Mouse (Mus musculus) lung, embryonic 15.5 days (tissue): ENCODE measurements around the gene Gm13272. TPM values are rescaled to one million over a fixed set of nuclear protein-coding genes. Genes with fewer than 3 reads are reported as not detected.
"Not testable (repeated sequence)": the region's sequence is repeated elsewhere in the genome, so short reads cannot be mapped to it uniquely, and the experiment has no call there.

Experiments used
- ATAC-seq: fragments of 200-750 bp; cut with Nextera tagmentation; 2 replicates; pipeline ENCODE4 v1.8.0; 2017; ENCODE audit warnings: moderate number of reproducible peaks, borderline replicate concordance; ENCODE audit not compliant: low FRiP score, low TSS enrichment; ENCODE audit errors: extremely low read depth
- H3K27ac ChIP-seq: fragments of 300-500 bp; sonication (generic); 2 replicates; pipeline ENCODE4 v1.5.1; 2015; ENCODE audit warnings: moderate library complexity, mild to moderate bottlenecking, inconsistent platforms
- H3K27me3 ChIP-seq: fragments of 300-500 bp; sonication (generic); 2 replicates; pipeline ENCODE4 v1.6.1; 2015; ENCODE audit warnings: inconsistent platforms
- H3K36me3 ChIP-seq: fragments of 300-500 bp; sonication (generic); 2 replicates; pipeline ENCODE4 v1.6.1; 2015; ENCODE audit warnings: inconsistent platforms
- H3K4me1 ChIP-seq: fragments of 300-500 bp; sonication (generic); 2 replicates; pipeline ENCODE4 v1.6.1; 2015; ENCODE audit warnings: inconsistent platforms
- H3K4me2 ChIP-seq: fragments of 300-500 bp; sonication (generic); 2 replicates; pipeline ENCODE4 v1.6.1; 2015; ENCODE audit warnings: inconsistent platforms, mild to moderate bottlenecking, moderate library complexity
- H3K4me3 ChIP-seq: fragments of 300-500 bp; sonication (generic); 2 replicates; pipeline ENCODE4 v1.5.1; 2015; ENCODE audit warnings: mild to moderate bottlenecking, inconsistent platforms
- H3K9ac ChIP-seq: fragments of 300-500 bp; sonication (generic); 2 replicates; pipeline ENCODE4 v1.6.1; 2015; ENCODE audit warnings: inconsistent platforms
- H3K9me3 ChIP-seq: fragments of 300-500 bp; sonication (generic); 2 replicates; pipeline ENCODE4 v1.6.1; 2016; ENCODE audit warnings: inconsistent platforms
- WGBS: fragments of 180-500 bp; shearing (Covaris S2); methylation state at CpG from one replicate; pipeline ENCODE4 v1.1.7; 2015; 5-methylcytosine and 5-hydroxymethylcytosine counted together
- polyA plus RNA-seq: library from polyadenylated mRNA; unstranded; fragments of >200 nt; fragmentation: Nextera tagmentation; extraction: Ambion mirVana; gene quantifications from 2 replicates; pipeline ENCODE4 v1.2.1, GENCODE M21; 2015

The Gm13272 gene
- polyA plus RNA-seq, 1 experiment from 2014 or later, result 0.39 TPM

DNA sequence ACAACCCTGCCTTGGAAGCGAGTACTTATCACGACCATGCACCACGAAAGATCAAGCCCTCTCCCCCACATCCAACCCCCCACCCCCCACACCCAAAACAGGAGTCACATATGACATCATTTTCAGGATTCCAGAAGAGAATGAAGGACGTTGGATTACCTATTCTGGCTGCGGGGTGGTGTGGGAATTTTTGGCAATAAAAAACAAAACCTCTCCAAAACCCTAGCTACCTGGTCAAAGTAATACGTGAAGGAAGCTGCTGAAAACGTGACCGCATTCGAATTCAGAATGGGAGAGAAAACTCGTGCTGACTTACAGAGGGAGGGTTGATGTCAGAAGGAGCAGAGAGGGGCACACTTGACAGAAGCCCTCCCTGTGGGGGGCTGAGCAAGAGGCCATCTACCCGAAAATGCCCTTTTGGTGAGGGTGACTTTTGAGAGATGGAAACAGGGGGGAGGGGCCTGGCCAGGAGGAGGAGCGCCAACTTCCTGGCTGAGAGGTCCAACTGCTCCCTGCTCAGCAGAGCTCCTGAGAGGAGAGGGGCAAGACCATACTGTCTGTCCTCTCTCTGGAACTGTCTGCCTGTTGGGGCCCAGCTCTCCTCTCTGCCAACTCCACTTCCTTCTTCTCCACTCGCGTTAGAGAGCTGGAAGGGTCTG is 19.9 kb upstream of the Gm13272 start, which contains the start of gene Gm13283:
TSS of gene Gm13283 (plus strand) at position 510 of the 659 bp plus-strand sequence.
- not testable (repeated sequence) for H3K4me1 ChIP-seq, H3K27me3 ChIP-seq, H3K9me3 ChIP-seq, H3K36me3 ChIP-seq, ATAC-seq, H3K9ac ChIP-seq
- 21% methylated on average over 7 of the region's 14 CpGs for WGBS
- peak within 1 kb of the TSS; percentile 35 for H3K4me3 ChIP-seq
- H3K4me2 ChIP-seq, result peak within 1 kb of the TSS; percentile 50
- H3K27ac ChIP-seq, result peak within 1 kb of the TSS; percentile 75

DNA sequence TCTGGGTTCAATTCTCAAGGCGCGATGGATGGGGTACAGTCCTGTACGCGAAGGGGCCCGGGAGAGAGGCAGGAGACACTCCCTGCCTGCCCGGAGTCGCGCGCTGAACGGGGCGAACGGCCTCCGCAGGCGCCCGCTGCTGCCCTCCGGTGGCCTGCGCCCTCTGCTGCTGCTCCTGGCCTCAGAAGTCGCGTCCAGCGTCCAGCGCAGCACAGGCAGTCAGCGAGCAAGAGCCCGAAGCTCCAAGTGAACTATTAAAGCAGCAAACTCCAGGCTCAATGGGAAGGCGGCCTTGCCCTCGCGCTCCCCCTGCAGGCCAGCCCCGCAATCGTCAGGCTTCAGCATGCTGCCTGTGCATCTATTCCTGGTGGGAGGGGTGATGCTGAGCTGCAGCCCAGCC is 19.2 kb upstream of the Gm13272 start:
- not testable (repeated sequence) for H3K9ac ChIP-seq, ATAC-seq, H3K27me3 ChIP-seq, H3K4me1 ChIP-seq, H3K36me3 ChIP-seq, H3K9me3 ChIP-seq
- Histone ChIP-seq H3K4me3 (peak overlapping the region; percentile 35), H3K4me2 (peak overlapping the region; percentile 50), H3K27ac (peak overlapping the region; percentile 75)
- WGBS, result under 1% methylated on average over 22 of the region's 28 CpGs

DNA sequence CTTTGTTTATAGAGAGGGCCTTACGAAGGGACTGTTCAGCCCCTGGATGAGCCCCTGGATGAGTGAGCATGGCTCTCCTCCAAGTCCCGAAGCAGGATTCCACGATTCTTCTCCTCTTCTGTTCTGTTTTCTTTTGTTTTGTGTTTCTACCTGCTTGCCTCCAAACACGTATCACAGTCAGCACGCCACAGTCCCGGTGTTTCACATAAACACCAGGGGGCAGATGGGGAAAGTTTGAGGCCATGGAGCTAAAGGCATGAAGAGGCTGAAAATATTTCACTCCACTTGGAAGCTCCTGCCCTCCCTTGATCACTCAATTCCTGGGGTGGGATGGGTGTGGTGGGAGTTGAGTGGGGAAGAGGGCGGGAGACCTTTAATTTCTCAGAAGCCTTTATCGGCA is 17.9 kb upstream of the Gm13272 start:
- not testable (repeated sequence) for H3K9me3 ChIP-seq, ATAC-seq, H3K36me3 ChIP-seq, H3K4me2 ChIP-seq, H3K27me3 ChIP-seq, H3K9ac ChIP-seq, H3K27ac ChIP-seq, H3K4me1 ChIP-seq, H3K4me3 ChIP-seq
- WGBS, result 55% methylated on average over 6 of the region's 8 CpGs

DNA sequence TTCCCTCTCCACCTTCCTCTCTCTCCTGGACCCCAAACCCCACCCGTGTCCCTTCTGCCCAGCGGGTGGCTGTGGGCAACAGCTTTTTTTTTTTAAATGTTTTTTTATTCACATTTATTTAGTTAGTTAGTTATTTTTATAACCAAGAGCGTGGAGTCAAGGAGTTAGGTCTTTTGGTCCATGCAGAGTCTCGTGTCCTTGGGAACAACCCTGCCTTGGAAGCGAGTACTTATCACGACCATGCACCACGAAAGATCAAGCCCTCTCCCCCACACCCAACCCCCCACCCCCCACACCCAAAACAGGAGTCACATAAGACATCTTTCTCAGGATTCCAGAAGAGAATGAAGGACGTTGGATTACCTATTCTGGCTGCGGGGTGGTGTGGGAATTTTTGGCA is 17.3 kb upstream of the Gm13272 start:
- ATAC-seq, H3K9ac ChIP-seq, H3K4me2 ChIP-seq, H3K4me3 ChIP-seq, H3K27me3 ChIP-seq, H3K4me1 ChIP-seq, H3K36me3 ChIP-seq, H3K9me3 ChIP-seq, H3K27ac ChIP-seq: not testable (repeated sequence)
- WGBS, result 47% methylated on average over 9 of the region's 9 CpGs

DNA sequence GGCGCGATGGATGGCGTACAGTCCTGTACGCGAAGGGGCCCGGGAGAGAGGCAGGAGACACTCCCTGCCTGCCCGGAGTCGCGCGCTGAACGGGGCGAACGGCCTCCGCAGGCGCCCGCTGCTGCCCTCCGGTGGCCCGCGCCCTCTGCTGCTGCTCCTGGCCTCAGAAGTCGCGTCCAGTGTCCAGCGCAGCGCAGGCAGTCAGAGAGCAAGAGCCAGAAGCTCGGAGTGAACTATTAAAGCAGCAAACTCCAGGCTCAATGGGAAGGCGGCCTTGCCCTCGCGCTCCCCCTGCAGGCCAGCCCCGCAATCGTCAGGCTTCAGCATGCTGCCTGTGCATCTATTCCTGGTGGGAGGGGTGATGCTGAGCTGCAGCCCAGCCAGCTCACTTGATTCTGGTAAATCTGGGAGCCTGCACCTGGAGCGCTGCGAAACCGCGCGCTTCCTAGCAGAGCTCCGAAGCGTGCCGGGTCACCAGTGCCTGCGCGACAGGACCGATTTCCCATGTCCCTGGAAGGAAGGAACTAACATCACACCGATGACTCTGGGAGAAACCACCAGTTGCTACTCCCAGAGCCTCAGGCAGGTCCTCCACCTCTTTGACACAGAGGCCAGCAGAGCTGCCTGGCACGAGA is 16.1 kb upstream of the Gm13272 start:
- not testable (repeated sequence) for H3K9me3 ChIP-seq, H3K27me3 ChIP-seq, H3K36me3 ChIP-seq, H3K4me1 ChIP-seq, ATAC-seq
- Histone ChIP-seq H3K9ac (peak overlapping the region; percentile 27; the same call in 1 of the 2 replicates), H3K4me2 (peak overlapping the region; percentile 50), H3K4me3 (peak overlapping the region; percentile 31), H3K27ac (peak overlapping the region; percentile 77)
- WGBS, result 2% methylated on average over 41 of the region's 42 CpGs

DNA sequence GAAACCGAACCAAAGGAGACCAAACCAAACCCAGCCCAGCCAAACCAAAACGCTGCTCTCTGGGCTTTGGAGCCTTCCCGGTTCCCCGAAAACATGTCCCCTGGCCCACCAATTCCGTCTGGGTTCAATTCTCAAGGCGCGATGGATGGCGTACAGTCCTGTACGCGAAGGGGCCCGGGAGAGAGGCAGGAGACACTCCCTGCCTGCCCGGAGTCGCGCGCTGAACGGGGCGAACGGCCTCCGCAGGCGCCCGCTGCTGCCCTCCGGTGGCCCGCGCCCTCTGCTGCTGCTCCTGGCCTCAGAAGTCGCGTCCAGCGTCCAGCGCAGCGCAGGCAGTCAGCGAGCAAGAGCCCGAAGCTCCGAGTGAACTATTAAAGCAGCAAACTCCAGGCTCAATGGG is 6.1 kb upstream of the Gm13272 start, which contains the start of gene Gm13290:
TSS of gene Gm13290 (plus strand) at position 301 of the 400 bp plus-strand sequence.
- no CpG with 5 or more reads among the region's 32 CpGs for WGBS
- not testable (repeated sequence) for H3K27me3 ChIP-seq, H3K27ac ChIP-seq, H3K36me3 ChIP-seq, H3K9ac ChIP-seq, H3K4me1 ChIP-seq, H3K4me2 ChIP-seq, ATAC-seq, H3K4me3 ChIP-seq, H3K9me3 ChIP-seq

DNA sequence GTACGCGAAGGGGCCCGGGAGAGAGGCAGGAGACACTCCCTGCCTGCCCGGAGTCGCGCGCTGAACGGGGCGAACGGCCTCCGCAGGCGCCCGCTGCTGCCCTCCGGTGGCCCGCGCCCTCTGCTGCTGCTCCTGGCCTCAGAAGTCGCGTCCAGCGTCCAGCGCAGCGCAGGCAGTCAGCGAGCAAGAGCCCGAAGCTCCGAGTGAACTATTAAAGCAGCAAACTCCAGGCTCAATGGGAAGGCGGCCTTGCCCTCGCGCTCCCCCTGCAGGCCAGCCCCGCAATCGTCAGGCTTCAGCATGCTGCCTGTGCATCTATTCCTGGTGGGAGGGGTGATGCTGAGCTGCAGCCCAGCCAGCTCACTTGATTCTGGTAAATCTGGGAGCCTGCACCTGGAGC is 3.0 kb upstream of the Gm13272 start, which contains the start of gene Gm13289:
TSS of gene Gm13289 (plus strand) at position 301 of the 400 bp plus-strand sequence.
- not testable (repeated sequence) for H3K9ac ChIP-seq, H3K4me3 ChIP-seq, H3K27ac ChIP-seq, H3K4me2 ChIP-seq, ATAC-seq, H3K27me3 ChIP-seq, H3K4me1 ChIP-seq, H3K36me3 ChIP-seq, H3K9me3 ChIP-seq
- whole genome bisulfite sequencing, result no CpG with 5 or more reads among the region's 29 CpGs

DNA sequence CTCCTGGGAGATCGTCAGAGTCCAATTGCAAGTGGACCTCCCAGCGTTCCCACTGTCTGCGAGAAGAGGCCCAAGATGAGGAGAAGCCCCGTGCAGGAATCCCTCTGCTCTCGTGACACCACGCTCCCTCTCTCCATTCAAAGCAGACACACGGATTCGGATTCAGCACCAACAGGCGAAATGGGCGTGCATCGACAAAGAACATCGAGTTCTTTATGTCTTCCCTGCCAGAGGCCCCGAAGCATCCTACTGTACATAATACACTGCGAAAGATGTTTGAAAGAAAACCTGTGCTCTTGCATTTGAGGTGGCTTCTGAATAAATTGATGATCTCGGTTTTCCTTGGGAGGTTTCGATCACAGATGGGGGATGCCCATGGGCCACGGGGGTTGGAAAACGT is 670 bp downstream of the Gm13272 start:
- 50% methylated on average over 16 of the region's 18 CpGs for WGBS
- not testable (repeated sequence) for H3K4me1 ChIP-seq, H3K4me3 ChIP-seq, H3K9me3 ChIP-seq, ATAC-seq, H3K4me2 ChIP-seq, H3K36me3 ChIP-seq, H3K9ac ChIP-seq, H3K27ac ChIP-seq, H3K27me3 ChIP-seq

DNA sequence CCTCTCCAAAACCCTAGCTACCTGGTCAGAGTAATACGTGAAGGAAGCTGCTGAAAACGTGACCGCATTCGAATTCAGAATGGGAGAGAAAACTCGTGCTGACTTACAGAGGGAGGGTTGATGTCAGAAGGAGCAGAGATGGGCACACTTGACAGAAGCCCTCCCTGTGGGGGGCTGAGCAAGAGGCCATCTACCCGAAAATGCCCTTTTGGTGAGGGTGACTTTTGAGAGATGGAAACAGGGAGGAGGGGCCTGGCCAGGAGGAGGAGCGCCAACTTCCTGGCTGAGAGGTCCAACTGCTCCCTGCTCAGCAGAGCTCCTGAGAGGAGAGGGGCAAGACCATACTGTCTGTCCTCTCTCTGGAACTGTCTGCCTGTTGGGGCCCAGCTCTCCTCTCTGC is 2.2 kb downstream of the Gm13272 start, which contains the start of gene Ifnz:
TSS of gene Ifnz (plus strand) at position 301 of the 400 bp plus-strand sequence.
- ATAC-seq, result not testable (repeated sequence)

DNA sequence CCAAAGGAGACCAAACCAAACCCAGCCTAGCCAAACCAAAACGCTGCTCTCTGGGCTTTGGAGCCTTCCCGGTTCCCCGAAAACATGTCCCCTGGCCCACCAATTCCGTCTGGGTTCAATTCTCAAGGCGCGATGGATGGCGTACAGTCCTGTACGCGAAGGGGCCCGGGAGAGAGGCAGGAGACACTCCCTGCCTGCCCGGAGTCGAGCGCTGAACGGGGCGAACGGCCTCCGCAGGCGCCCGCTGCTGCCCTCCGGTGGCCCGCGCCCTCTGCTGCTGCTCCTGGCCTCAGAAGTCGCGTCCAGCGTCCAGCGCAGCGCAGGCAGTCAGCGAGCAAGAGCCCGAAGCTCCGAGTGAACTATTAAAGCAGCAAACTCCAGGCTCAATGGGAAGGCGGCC is 2.7 kb downstream of the Gm13272 start:
- H3K9ac ChIP-seq, result not testable (repeated sequence)

More for the DNA sequence above, 2.2 kb downstream of the Gm13272 start, which contains the start of gene Ifnz:
- not testable (repeated sequence) for H3K27me3 ChIP-seq, H3K9me3 ChIP-seq, H3K4me1 ChIP-seq, H3K9ac ChIP-seq, H3K36me3 ChIP-seq
- Histone ChIP-seq H3K4me2 (peak within 1 kb of the TSS; percentile 51), H3K4me3 (peak within 1 kb of the TSS; percentile 23; the same call in 1 of the 2 replicates), H3K27ac (peak within 1 kb of the TSS; percentile 75; the same call in 1 of the 2 replicates)
- WGBS, result 12% methylated on average over 4 of the region's 7 CpGs

DNA sequence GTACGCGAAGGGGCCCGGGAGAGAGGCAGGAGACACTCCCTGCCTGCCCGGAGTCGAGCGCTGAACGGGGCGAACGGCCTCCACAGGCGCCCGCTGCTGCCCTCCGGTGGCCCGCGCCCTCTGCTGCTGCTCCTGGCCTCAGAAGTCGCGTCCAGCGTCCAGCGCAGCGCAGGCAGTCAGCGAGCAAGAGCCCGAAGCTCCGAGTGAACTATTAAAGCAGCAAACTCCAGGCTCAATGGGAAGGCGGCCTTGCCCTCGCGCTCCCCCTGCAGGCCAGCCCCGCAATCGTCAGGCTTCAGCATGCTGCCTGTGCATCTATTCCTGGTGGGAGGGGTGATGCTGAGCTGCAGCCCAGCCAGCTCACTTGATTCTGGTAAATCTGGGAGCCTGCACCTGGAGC is 5.8 kb downstream of the Gm13272 start, which contains the start of gene Gm13276:
TSS of gene Gm13276 (plus strand) at position 301 of the 400 bp plus-strand sequence.
- H3K9ac ChIP-seq, H3K9me3 ChIP-seq, H3K27ac ChIP-seq, H3K4me1 ChIP-seq, H3K36me3 ChIP-seq, H3K4me2 ChIP-seq, H3K27me3 ChIP-seq, H3K4me3 ChIP-seq, ATAC-seq: not testable (repeated sequence)
- WGBS, result no CpG with 5 or more reads among the region's 27 CpGs

More for the DNA sequence above, 2.7 kb downstream of the Gm13272 start:
- not testable (repeated sequence) for H3K36me3 ChIP-seq, H3K9me3 ChIP-seq, H3K27me3 ChIP-seq, ATAC-seq, H3K4me1 ChIP-seq
- H3K27ac ChIP-seq, result peak overlapping the region; percentile 75; the same call in 1 of the 2 replicates
- 0% methylated on average over 17 of the region's 31 CpGs for WGBS
- H3K4me2 ChIP-seq, result peak overlapping the region; percentile 51
- peak overlapping the region; percentile 23; the same call in 1 of the 2 replicates for H3K4me3 ChIP-seq

DNA sequence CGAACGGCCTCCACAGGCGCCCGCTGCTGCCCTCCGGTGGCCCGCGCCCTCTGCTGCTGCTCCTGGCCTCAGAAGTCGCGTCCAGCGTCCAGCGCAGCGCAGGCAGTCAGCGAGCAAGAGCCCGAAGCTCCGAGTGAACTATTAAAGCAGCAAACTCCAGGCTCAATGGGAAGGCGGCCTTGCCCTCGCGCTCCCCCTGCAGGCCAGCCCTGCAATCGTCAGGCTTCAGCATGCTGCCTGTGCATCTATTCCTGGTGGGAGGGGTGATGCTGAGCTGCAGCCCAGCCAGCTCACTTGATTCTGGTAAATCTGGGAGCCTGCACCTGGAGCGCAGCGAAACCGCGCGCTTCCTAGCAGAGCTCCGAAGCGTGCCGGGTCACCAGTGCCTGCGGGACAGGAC is 8.8 kb downstream of the Gm13272 start, which contains the start of gene Gm13277:
TSS of gene Gm13277 (plus strand) at position 231 of the 400 bp plus-strand sequence.
- not testable (repeated sequence) for ATAC-seq, H3K4me2 ChIP-seq, H3K9me3 ChIP-seq, H3K4me1 ChIP-seq, H3K36me3 ChIP-seq, H3K27me3 ChIP-seq, H3K4me3 ChIP-seq, H3K27ac ChIP-seq, H3K9ac ChIP-seq
- WGBS, result 0% methylated on average over 4 of the region's 28 CpGs
